Mouse (Mus musculus): Measurements from ENCODE around the gene Sh2b1. TPM values are rescaled to one million over a fixed set of nuclear protein-coding genes. Genes with fewer than 3 reads are reported as not detected.
"Not testable (repeated sequence)": the region's sequence is repeated elsewhere in the genome, so short reads cannot be mapped to it uniquely, and the experiment has no call there.

The Sh2b1 gene
- polyA plus RNA-seq, 1 experiment from 2014 or later = 60.9 TPM

GRCm38 (mm10) chr7:126499416-126499815 is 24.2 kb upstream of the Sh2b1 start:
- Histone ChIP-seq H3K9me3 (no peaks in the 10 kb centered on the region), H3K27me3 (no peaks in the 10 kb centered on the region), H3K4me2 (replicated peaks) (no peak overlapping the region), H3K4me3 (no peak overlapping the region), H3K27ac (replicated peaks) (no peak overlapping the region), H3K36me3 (peaks cover 69% of the 10 kb centered on the region), H3K4me1 (peaks cover 18% of the 10 kb centered on the region), H3K9ac (replicated peaks) (no peak overlapping the region; the same call in 1 of the 2 replicates)
- no peak for ATAC-seq (ENCODE audit: low FRiP score, low read depth)
- 97% methylated on average over 7 of the region's 7 CpGs for WGBS

- no peaks in the 10 kb centered on the region for H3K9me3 ChIP-seq
- H3K4me2 ChIP-seq (replicated peaks) = no peak overlapping the region
- H3K27me3 ChIP-seq = no peaks in the 10 kb centered on the region
- H3K4me1 ChIP-seq = peaks cover 12% of the 10 kb centered on the region
- peaks cover 83% of the 10 kb centered on the region for H3K36me3 ChIP-seq
- WGBS = 95% methylated on average over 12 of the region's 12 CpGs
- no peak overlapping the region for H3K9ac ChIP-seq (replicated peaks)
- H3K4me3 ChIP-seq = no peak overlapping the region
- H3K27ac ChIP-seq (replicated peaks) = no peak overlapping the region
- ATAC-seq (ENCODE audit: low FRiP score, low read depth) = no peak
These were observed 22.7 kb upstream of the Sh2b1 start for GRCm38 (mm10) chr7:126497966-126498365.

GRCm38 (mm10) chr7:126496475-126496874 is 21.3 kb upstream of the Sh2b1 start:
- Histone ChIP-seq H3K27ac (replicated peaks) (no peak overlapping the region), H3K27me3 (no peaks in the 10 kb centered on the region), H3K9me3 (no peaks in the 10 kb centered on the region), H3K9ac (replicated peaks) (no peak overlapping the region), H3K4me1 (peaks cover 11% of the 10 kb centered on the region), H3K4me3 (no peak overlapping the region), H3K4me2 (replicated peaks) (no peak overlapping the region), H3K36me3 (peaks cover 98% of the 10 kb centered on the region)
- ATAC-seq (ENCODE audit: low FRiP score, low read depth) = no peak
- 92% methylated on average over 5 of the region's 5 CpGs for WGBS

DNA sequence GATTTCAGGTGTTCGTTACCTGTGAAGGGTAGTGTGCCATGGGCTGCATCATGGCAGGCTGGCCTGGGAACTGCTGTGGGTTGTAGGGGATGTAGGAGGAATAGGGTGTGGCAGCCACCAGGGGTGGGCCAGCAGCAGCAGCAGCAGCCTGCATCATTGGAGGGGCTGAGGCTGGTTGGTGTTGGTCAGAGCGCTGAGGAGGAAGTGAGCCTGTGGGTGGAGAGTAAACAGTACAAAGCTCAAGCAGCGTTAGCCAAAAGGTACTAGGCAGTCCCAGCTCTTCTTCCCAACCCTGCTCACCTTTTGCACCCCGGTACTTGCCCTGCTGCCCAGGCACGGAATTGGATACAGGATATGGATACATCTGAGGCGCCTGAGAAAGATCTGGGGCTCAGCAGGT is 18.9 kb upstream of the Sh2b1 start:
- H3K9ac ChIP-seq (replicated peaks) = no peak overlapping the region
- no peak overlapping the region for H3K27ac ChIP-seq (replicated peaks)
- no peaks in the 10 kb centered on the region for H3K4me1 ChIP-seq
- H3K36me3 ChIP-seq = peaks cover 98% of the 10 kb centered on the region
- no peak overlapping the region for H3K4me2 ChIP-seq (replicated peaks)
- H3K27me3 ChIP-seq = no peaks in the 10 kb centered on the region
- WGBS = 93% methylated on average over 6 of the region's 6 CpGs
- ATAC-seq (ENCODE audit: low FRiP score, low read depth) = no peak
- H3K9me3 ChIP-seq = no peaks in the 10 kb centered on the region
- H3K4me3 ChIP-seq = no peak overlapping the region

- no peak overlapping the region for H3K4me3 ChIP-seq
- H3K4me2 ChIP-seq (replicated peaks) = no peak overlapping the region
- no peaks in the 10 kb centered on the region for H3K9me3 ChIP-seq
- H3K9ac ChIP-seq (replicated peaks) = no peak overlapping the region
- peak overlapping the region; percentile 35; the same call in 1 of the 2 replicates for H3K27ac ChIP-seq (replicated peaks)
- H3K36me3 ChIP-seq = peaks cover 78% of the 10 kb centered on the region
- H3K4me1 ChIP-seq = peaks cover 9% of the 10 kb centered on the region
- no peak for ATAC-seq (ENCODE audit: low FRiP score, low read depth)
- no peaks in the 10 kb centered on the region for H3K27me3 ChIP-seq
- 67% methylated on average over 11 of the region's 11 CpGs for WGBS
These were observed 16.7 kb upstream of the Sh2b1 start for GRCm38 (mm10) chr7:126491973-126492372.

DNA sequence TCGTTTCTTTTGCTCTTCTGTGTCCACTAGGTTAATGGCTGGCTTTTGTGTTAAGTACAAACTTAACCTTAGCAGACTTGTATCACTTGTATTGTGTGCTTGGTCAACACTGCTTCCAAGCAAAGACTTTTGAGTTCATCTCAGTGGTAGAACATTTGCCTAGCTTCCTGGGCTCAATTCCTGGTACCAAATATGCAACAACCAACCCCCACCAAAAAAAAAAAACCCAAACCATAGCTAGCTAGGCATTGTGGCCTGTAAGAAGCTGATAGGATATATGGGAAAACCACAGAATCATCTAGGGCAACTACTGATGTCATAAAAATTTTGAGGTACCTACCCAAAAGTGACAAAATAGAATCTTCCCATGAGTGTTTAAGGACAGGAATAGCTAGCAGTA is 15.8 kb upstream of the Sh2b1 start:
- Histone ChIP-seq H3K4me1 (peaks cover 12% of the 10 kb centered on the region), H3K9ac (replicated peaks) (no peak overlapping the region), H3K27ac (replicated peaks) (no peak overlapping the region), H3K9me3 (no peaks in the 10 kb centered on the region), H3K4me2 (replicated peaks) (no peak overlapping the region), H3K27me3 (no peaks in the 10 kb centered on the region), H3K4me3 (no peak overlapping the region), H3K36me3 (peaks cover 69% of the 10 kb centered on the region)
- 80% methylated on average over 1 of the region's 1 CpGs for WGBS
- ATAC-seq (ENCODE audit: low FRiP score, low read depth) = no peak

DNA sequence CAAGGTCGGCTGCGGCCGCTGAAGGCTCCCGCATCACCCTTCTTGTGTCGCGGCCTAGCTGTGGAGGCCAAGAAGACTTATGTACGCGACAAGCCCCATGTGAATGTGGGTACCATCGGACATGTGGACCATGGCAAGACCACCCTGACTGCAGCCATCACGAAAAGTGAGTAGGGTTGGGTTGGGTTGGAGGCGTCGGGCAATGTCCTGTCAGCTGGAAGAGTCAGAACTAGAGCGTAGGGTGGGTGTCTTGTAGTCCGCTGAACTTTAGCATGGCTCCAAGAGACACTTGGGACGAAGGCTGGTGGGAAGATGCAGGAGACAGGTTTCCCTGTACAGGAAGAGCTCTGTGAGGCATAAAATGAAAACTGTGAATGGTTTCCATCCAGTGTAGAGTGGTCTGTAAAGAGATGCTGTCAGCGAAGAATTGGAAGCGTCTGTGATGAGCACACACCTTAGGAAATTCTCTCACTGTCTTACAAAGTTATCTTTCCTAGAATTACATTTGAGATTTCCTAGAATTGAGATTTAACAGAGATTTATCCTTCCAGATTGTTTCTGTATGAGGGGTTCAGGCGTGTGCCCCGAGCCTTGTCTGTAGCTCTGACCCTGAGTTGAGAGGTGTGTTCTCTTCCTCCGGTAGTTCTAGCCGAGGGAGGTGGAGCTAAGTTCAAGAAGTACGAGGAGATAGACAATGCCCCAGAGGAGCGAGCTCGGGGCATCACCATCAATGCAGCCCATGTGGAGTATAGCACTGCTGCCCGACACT is 12.6 kb upstream of the Sh2b1 start:
- not testable (repeated sequence) for H3K27me3 ChIP-seq; H3K9me3 ChIP-seq; H3K27ac ChIP-seq (replicated peaks)
- Histone ChIP-seq H3K4me3 (peak overlapping the region; percentile 72), H3K4me2 (replicated peaks) (peak overlapping the region; percentile 98), H3K9ac (replicated peaks) (peak overlapping the region; percentile 72), H3K36me3 (peaks cover 37% of the 10 kb centered on the region), H3K4me1 (peaks cover 12% of the 10 kb centered on the region)
- peak; percentile 53 for ATAC-seq (ENCODE audit: low FRiP score, low read depth)
- 19% methylated on average over 25 of the region's 25 CpGs for WGBS

- Histone ChIP-seq H3K27ac (replicated peaks) (peak within 1 kb of the TSS; percentile 76), H3K9me3 (no peaks in the 10 kb centered on the region), H3K27me3 (no peaks in the 10 kb centered on the region), H3K4me3 (peak within 1 kb of the TSS; percentile 72), H3K4me2 (replicated peaks) (peak within 1 kb of the TSS; percentile 98), H3K4me1 (peaks cover 12% of the 10 kb centered on the region), H3K36me3 (peaks cover 29% of the 10 kb centered on the region), H3K9ac (replicated peaks) (peak within 1 kb of the TSS; percentile 72)
- under 1% methylated on average over 32 of the region's 32 CpGs for WGBS
- peak; percentile 94 for ATAC-seq (ENCODE audit: low FRiP score, low read depth)
These were observed 11.8 kb upstream of the Sh2b1 start, which contains the start of gene Tufm for GRCm38 (mm10) chr7:126487052-126487483. Gene Tufm (plus strand): TSS chr7:126487361.

DNA sequence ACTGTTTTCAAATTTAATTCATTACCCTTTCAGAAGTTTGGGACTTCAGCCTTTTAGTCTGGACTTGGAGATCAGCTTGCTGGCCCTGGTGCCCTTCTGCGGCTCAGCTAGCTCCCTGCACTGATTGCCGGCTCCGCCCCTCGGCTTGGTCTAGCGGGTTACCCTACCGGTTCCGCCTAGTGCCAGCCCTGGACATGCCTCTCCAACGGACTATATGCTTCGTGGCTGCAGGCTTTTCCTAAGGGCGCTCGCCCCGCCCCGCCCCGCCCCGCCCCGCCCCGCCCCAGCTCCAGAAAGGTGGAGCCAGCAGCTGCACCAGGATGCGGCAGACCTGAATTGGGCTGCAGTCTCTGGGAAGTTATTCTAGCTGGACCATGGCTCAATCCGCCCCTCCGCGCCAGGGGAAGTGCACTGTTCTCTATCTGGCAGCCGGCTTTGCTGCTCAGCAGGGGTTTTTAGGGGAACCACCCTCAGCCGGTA is 7.2 kb upstream of the Sh2b1 start:
- Histone ChIP-seq H3K4me3 (peak overlapping the region; percentile 25), H3K27ac (replicated peaks) (0 out of 2 replicates have a peak overlapping the region, but pooled peaks have one; percentile 40), H3K9ac (replicated peaks) (peak overlapping the region; percentile 37; the same call in 1 of the 2 replicates), H3K9me3 (no peaks in the 10 kb centered on the region), H3K4me1 (peaks cover 3% of the 10 kb centered on the region; the same call in 1 of the 2 replicates), H3K36me3 (no peaks in the 10 kb centered on the region), H3K4me2 (replicated peaks) (peak overlapping the region; percentile 48), H3K27me3 (no peaks in the 10 kb centered on the region)
- WGBS = under 1% methylated on average over 23 of the region's 23 CpGs
- ATAC-seq (ENCODE audit: low FRiP score, low read depth) = peak; percentile 71

- no peak overlapping the region for H3K4me3 ChIP-seq
- no peak overlapping the region for H3K9ac ChIP-seq (replicated peaks)
- ATAC-seq (ENCODE audit: low FRiP score, low read depth) = no peak
- H3K27me3 ChIP-seq = no peaks in the 10 kb centered on the region
- H3K36me3 ChIP-seq = no peaks in the 10 kb centered on the region
- peaks cover 2% of the 10 kb centered on the region; the same call in 1 of the 2 replicates for H3K4me1 ChIP-seq
- H3K4me2 ChIP-seq (replicated peaks) = no peak overlapping the region
- no peak overlapping the region for H3K27ac ChIP-seq (replicated peaks)
- no peaks in the 10 kb centered on the region for H3K9me3 ChIP-seq
- WGBS = 29% methylated on average over 5 of the region's 5 CpGs
These were observed 6.5 kb upstream of the Sh2b1 start for GRCm38 (mm10) chr7:126481699-126482098.

- peak overlapping the region; percentile 98 for H3K4me2 ChIP-seq (replicated peaks)
- peaks cover 33% of the 10 kb centered on the region for H3K36me3 ChIP-seq
- peak overlapping the region; percentile 94 for H3K27ac ChIP-seq (replicated peaks)
- ATAC-seq (ENCODE audit: low FRiP score, low read depth) = peak; percentile 53
- no peaks in the 10 kb centered on the region for H3K9me3 ChIP-seq
- H3K4me1 ChIP-seq = peaks cover 17% of the 10 kb centered on the region
- H3K9ac ChIP-seq (replicated peaks) = peak overlapping the region; percentile 96
- WGBS = 2% methylated on average over 27 of the region's 27 CpGs
- H3K4me3 ChIP-seq = peak overlapping the region; percentile 95
- H3K27me3 ChIP-seq = no peaks in the 10 kb centered on the region
These were observed 703 bp downstream of the Sh2b1 start for GRCm38 (mm10) chr7:126474486-126474955.

DNA sequence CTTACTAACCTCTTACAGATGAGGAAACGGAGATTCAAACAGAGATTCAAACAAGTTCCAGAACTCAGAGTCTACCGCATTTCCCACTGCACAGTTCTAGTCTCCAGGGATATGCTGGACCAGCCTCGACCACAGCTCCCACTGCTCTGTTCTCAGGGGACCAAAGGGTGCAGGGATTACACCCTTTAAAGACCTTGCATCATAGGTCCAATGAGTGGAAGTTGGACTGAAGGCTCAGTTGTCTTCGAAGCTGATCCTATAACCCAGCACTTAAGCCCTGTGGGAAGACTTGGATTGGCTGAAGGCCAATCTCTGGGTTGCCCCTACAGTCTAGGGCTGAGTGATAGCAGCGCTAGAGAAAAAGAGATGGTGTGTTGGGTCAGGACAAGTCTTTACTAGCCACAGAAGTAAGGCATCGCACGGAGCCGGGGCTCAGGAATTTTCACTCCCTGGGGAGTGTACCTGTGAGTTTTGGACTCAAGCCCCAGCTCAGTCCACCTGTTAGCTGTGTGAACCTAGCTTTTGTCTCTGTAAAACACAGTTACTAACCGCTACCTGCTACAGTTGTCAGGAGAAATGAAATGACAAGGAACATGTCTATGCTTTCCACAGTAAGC is 1.6 kb downstream of the Sh2b1 start:
- Histone ChIP-seq H3K4me1 (peaks cover 17% of the 10 kb centered on the region), H3K27me3 (no peaks in the 10 kb centered on the region), H3K9ac (replicated peaks) (peak overlapping the region; percentile 96), H3K9me3 (no peaks in the 10 kb centered on the region), H3K36me3 (peaks cover 42% of the 10 kb centered on the region), H3K27ac (replicated peaks) (no peak overlapping the region), H3K4me3 (peak overlapping the region; percentile 95), H3K4me2 (replicated peaks) (peak overlapping the region; percentile 98)
- 90% methylated on average over 9 of the region's 9 CpGs for WGBS
- ATAC-seq (ENCODE audit: low FRiP score, low read depth) = no peak
